Comparison of ENCODE assay signal across 8 mouse cellular contexts in genomic region chr19:4097441-4097825, GRCm38 (mm10). TPM values are rescaled to one million over a fixed set of nuclear protein-coding genes. Genes with fewer than 3 reads are reported as not detected.
DNase-seq lines count a peak whose midpoint lies in the region; ATAC-seq lines count a peak whose summit lies in the region.

No protein-coding gene starts in this region.

- peak; percentile 83 for DNase-seq in heart, adult 8-10 months (ENCODE audit: low spot score)
- no peak for DNase-seq in heart, adult 11 months
- peak; percentile 94 for DNase-seq in ES-CJ7 (ENCODE audit: low read depth, low spot score)
- DNase-seq in induced T-regulatory cell, adult 2 months (ENCODE audit: low read depth) = peak; percentile 92
- DNase-seq in retina, embryonic 14.5 days (ENCODE audit: low spot score) = no peak

- H3K36me3 ChIP-seq in embryonic facial prominence, embryonic 13.5 days = no peaks in the 10 kb centered on the region
- H3K36me3 ChIP-seq in liver, embryonic 16.5 days (ENCODE audit: control insufficient read depth, insufficient read depth) = no peaks in the 10 kb centered on the region
- H3K36me3 ChIP-seq in neural tube, embryonic 15.5 days = no peaks in the 10 kb centered on the region

- H3K9me3 ChIP-seq in embryonic facial prominence, embryonic 13.5 days = no peaks in the 10 kb centered on the region
- no peaks in the 10 kb centered on the region for H3K9me3 ChIP-seq in liver, embryonic 16.5 days (replicated peaks; ENCODE audit: control insufficient read depth, low read length)
- H3K9me3 ChIP-seq in neural tube, embryonic 15.5 days (replicated peaks) = no peaks in the 10 kb centered on the region

- WGBS in embryonic facial prominence, embryonic 13.5 days = 1% methylated on average over 21 of the region's 21 CpGs
- 1% methylated on average over 21 of the region's 21 CpGs for WGBS in liver, embryonic 16.5 days (ENCODE audit: insufficient replicate concordance)
- WGBS in neural tube, embryonic 15.5 days = 1% methylated on average over 21 of the region's 21 CpGs

- H3K27ac ChIP-seq in embryonic facial prominence, embryonic 13.5 days = peak overlapping the region; percentile 76
- peak overlapping the region; percentile 100 for H3K27ac ChIP-seq in liver, embryonic 16.5 days (ENCODE audit: low read length)
- H3K27ac ChIP-seq in neural tube, embryonic 15.5 days (replicated peaks) = peak overlapping the region; percentile 82

- H3K4me3 ChIP-seq in embryonic facial prominence, embryonic 13.5 days = peak overlapping the region; percentile 64
- peak overlapping the region; percentile 86 for H3K4me3 ChIP-seq in liver, embryonic 16.5 days (ENCODE audit: low read depth, low read length)
- H3K4me3 ChIP-seq in neural tube, embryonic 15.5 days (replicated peaks) = peak overlapping the region; percentile 71

- ATAC-seq in embryonic facial prominence, embryonic 13.5 days (ENCODE audit: insufficient number of reproducible peaks, insufficient read depth, low FRiP score, low TSS enrichment, low read depth) = peak; percentile 12
- peak; percentile 68 for ATAC-seq in liver, embryonic 16.5 days (ENCODE audit: low read depth)
- no peak; the same call in none of the 2 replicates for ATAC-seq in neural tube, embryonic 15.5 days (ENCODE audit: low FRiP score)

- H3K27me3 ChIP-seq in embryonic facial prominence, embryonic 13.5 days = peaks cover 36% of the 10 kb centered on the region
- H3K27me3 ChIP-seq in liver, embryonic 16.5 days (ENCODE audit: control insufficient read depth, insufficient read depth, low read depth, low read length) = peaks cover 24% of the 10 kb centered on the region
- H3K27me3 ChIP-seq in neural tube, embryonic 15.5 days (replicated peaks) = no peaks in the 10 kb centered on the region

- H3K4me1 ChIP-seq in embryonic facial prominence, embryonic 13.5 days = peaks cover 50% of the 10 kb centered on the region
- peaks cover 46% of the 10 kb centered on the region for H3K4me1 ChIP-seq in liver, embryonic 16.5 days (ENCODE audit: control insufficient read depth, low read depth, low read length)
- H3K4me1 ChIP-seq in neural tube, embryonic 15.5 days = peaks cover 61% of the 10 kb centered on the region

- peak overlapping the region; percentile 81 for H3K4me2 ChIP-seq in embryonic facial prominence, embryonic 13.5 days
- peak overlapping the region; percentile 99 for H3K4me2 ChIP-seq in liver, embryonic 16.5 days (ENCODE audit: low read depth, low read length)
- H3K4me2 ChIP-seq in neural tube, embryonic 15.5 days = peak overlapping the region; percentile 77

- peak overlapping the region; percentile 57 for H3K9ac ChIP-seq in embryonic facial prominence, embryonic 13.5 days
- H3K9ac ChIP-seq in liver, embryonic 16.5 days (ENCODE audit: low read depth, low read length) = peak overlapping the region; percentile 91
- peak overlapping the region; percentile 53 for H3K9ac ChIP-seq in neural tube, embryonic 15.5 days (replicated peaks)

RNA-seq across cellular contexts. Expression of gene Cdk2ap2, which starts 0.5 kb away (rescaled TPM):
- total RNA-seq in heart, adult 8-10 months (2022) = 10 to 100 TPM; 33.6 to 43.4 (median 39.5) TPM
- polyA plus RNA-seq in embryonic facial prominence, embryonic 13.5 days (2015; fragmentation: Nextera tagmentation; extraction: Ambion mirVana) = 55.6 and 62.3 TPM in 2 replicates
- 112 and 117 TPM in 2 replicates for polyA plus RNA-seq in liver, embryonic 16.5 days (2015; fragmentation: Nextera tagmentation; extraction: Ambion mirVana)
- polyA plus RNA-seq in neural tube, embryonic 15.5 days (2015; fragmentation: Nextera tagmentation; extraction: Ambion mirVana) = 88.7 and 99.0 TPM in 2 replicates

RNA-seq across cellular contexts. Expression of gene Pitpnm1, which starts 2.4 kb away (rescaled TPM):
- total RNA-seq in heart, adult 8-10 months (2022) = 10 to 100 TPM; 17.0 to 22.1 (median 18.3) TPM
- 6.4 and 8.3 TPM in 2 replicates for polyA plus RNA-seq in embryonic facial prominence, embryonic 13.5 days (2015; fragmentation: Nextera tagmentation; extraction: Ambion mirVana)
- 6.6 and 7.3 TPM in 2 replicates for polyA plus RNA-seq in liver, embryonic 16.5 days (2015; fragmentation: Nextera tagmentation; extraction: Ambion mirVana)
- polyA plus RNA-seq in neural tube, embryonic 15.5 days (2015; fragmentation: Nextera tagmentation; extraction: Ambion mirVana) = 72.1 and 80.9 TPM in 2 replicates

RNA-seq across cellular contexts. Expression of gene Cabp2, which starts 16.1 kb away (rescaled TPM):
- total RNA-seq in heart, adult 8-10 months (2022) = not detected
- not detected in 2 replicates for polyA plus RNA-seq in embryonic facial prominence, embryonic 13.5 days (2015; fragmentation: Nextera tagmentation; extraction: Ambion mirVana)
- 0.25 and 0.32 TPM in 2 replicates for polyA plus RNA-seq in liver, embryonic 16.5 days (2015; fragmentation: Nextera tagmentation; extraction: Ambion mirVana)
- not detected in 2 replicates for polyA plus RNA-seq in neural tube, embryonic 15.5 days (2015; fragmentation: Nextera tagmentation; extraction: Ambion mirVana)

RNA-seq across cellular contexts. Expression of gene Aip, which starts 28.2 kb away (rescaled TPM):
- 10 to 100 TPM; 65.9 to 79.6 (median 70.7) TPM for total RNA-seq in heart, adult 8-10 months (2022)
- 97.6 and 107 TPM in 2 replicates for polyA plus RNA-seq in embryonic facial prominence, embryonic 13.5 days (2015; fragmentation: Nextera tagmentation; extraction: Ambion mirVana)
- 32.4 and 32.6 TPM in 2 replicates for polyA plus RNA-seq in liver, embryonic 16.5 days (2015; fragmentation: Nextera tagmentation; extraction: Ambion mirVana)
- 105 and 111 TPM in 2 replicates for polyA plus RNA-seq in neural tube, embryonic 15.5 days (2015; fragmentation: Nextera tagmentation; extraction: Ambion mirVana)

RNA-seq across cellular contexts. Expression of gene Gstp3, which starts 38.1 kb away (rescaled TPM):
- not detected for total RNA-seq in heart, adult 8-10 months (2022)
- polyA plus RNA-seq in embryonic facial prominence, embryonic 13.5 days (2015; fragmentation: Nextera tagmentation; extraction: Ambion mirVana) = 0.32 and 0.41 TPM in 2 replicates
- polyA plus RNA-seq in liver, embryonic 16.5 days (2015; fragmentation: Nextera tagmentation; extraction: Ambion mirVana) = 95.4 and 105 TPM in 2 replicates
- polyA plus RNA-seq in neural tube, embryonic 15.5 days (2015; fragmentation: Nextera tagmentation; extraction: Ambion mirVana) = 1.1 TPM in 1 of 2 replicates, not detected in the other

Comparison
In these comparisons a context has a peak if more than half of its experiments do, and no peak if none do; other contexts are left out.
1. DNase-seq: peak in heart, adult 8-10 months (single experiment), ES-CJ7 (single experiment) and induced T-regulatory cell, adult 2 months (single experiment); none in heart, adult 11 months (single experiment) and retina, embryonic 14.5 days (single experiment).
2. Peak in every context shown above with its lines, with median percentiles within 50 percentile points of each other: H3K27ac ChIP-seq, H3K4me2 ChIP-seq, H3K4me3 ChIP-seq and H3K9ac ChIP-seq.